Mouse (Mus musculus): ENCODE measurements at regions not wholly inside any gene's neighbourhood (a gene's known extent, or its start where the extent isn't known, plus 50 kb on each side); places are given as distances from the start of the nearest gene placed in this dataset.
A peak's percentile ranks its signal among the peaks of the same experiment; 100 is the strongest.

DNA sequence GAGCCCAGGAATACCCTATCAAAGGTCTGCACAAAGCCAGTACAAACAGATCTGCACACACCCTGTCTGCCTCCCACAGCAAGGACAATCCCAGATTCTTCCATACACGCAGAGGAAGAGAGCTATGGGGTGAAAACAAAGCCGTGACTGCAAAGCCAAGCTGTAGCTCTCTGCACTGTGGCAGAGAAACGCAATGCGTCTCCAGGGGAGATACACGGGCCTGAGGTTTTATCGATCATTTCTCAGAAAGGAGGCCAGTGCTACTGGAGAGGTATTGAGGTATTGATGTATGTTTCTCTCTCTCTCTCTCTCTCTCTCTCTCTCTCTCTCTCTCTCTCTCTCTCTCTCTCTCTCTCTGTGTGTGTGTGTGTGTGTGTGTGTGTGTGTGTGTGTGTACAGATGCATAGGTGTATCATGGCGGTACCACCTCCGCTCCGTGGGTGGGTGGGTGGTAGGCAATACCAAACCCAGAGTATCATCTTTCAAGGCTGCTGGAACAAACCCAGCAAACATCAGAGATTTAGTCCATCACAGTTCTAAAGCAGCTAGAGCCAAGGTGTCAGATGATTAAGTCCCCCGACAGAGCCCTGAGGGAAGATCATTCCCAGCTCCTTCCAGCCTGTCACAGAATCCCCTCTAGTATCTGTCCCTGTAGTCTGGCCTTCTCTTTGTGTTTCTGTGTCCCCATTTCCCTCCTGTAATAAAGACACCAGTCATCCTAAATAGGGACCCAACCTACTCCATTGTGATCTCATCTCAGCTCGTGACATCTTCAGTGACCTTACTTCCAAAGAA, 175.0 kb downstream of the Mycn start:
- no peak for DNase-seq (ENCODE audit: low read depth, low spot score)

DNA sequence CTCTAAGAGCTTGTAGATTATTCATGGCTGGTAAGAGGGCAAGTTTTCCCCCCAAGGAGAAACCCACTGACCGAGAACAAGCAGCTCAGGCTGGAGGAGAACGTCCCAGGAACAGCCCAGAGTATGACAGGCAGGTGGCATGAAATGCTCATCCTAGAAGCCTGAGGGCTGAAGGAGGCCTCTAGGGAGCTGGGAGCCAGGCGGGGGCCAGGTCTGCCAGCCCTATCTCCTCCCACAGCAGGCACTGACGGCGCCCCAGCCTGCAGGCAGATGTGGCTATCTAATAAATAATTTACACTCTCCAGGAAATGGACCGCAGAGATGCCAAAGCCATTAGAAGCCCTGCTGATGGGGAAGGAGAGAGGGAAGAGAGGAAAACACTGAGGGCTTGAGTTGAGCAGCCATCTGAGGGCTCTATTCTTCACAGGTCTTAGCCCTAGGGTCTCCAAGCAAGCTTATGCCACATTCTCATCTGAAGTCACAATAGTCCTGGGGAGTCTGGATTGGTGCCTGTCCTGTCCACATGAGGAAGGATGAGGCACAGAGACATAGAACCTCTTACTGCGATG, 176.1 kb downstream of the Mycn start:
- no peak for DNase-seq (ENCODE audit: low read depth, low spot score)

GRCm38 (mm10) chr12:12765055-12765454, 176.7 kb downstream of the Mycn start:
- DNase-seq (ENCODE audit: low read depth, low spot score), result no peak

GRCm38 (mm10) chr12:12764586-12764985, 177.1 kb downstream of the Mycn start:
- no peak for DNase-seq (ENCODE audit: low read depth, low spot score)

DNA sequence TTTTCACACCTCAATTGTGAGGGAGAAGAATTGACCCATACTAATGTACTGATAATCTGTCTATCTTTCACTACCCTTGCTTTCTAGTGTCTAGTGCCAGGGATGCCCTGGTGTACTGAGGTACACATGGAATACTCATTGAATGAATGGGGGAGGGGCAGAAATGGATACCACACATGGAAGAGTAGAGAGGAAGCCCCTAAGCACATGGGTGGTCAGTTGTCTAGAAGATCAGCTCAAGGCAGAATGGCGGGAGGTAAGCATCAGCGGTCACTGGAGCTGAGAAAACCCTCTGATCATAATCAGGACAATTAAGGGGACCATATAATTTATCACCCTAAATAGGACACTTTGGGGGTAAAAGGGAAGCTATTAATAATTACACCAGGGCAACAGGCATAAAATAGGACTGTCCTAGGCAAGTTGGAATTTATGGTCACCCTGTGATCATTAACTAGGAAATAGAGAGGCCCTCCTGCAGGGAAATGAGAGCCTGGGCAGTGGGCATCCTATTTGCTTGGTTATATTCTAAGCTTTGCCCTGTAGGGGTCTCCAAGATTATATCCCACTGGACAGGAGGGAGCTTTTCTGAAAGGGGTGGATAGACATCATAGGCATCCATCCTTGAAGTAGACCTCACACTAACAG, 185.3 kb downstream of the Mycn start:
- DNase-seq (ENCODE audit: low read depth, low spot score), result no peak

- no peak for DNase-seq (ENCODE audit: low read depth, low spot score)
Measured at GRCm38 (mm10) chr12:12753849-12754248, 187.9 kb downstream of the Mycn start.

DNA sequence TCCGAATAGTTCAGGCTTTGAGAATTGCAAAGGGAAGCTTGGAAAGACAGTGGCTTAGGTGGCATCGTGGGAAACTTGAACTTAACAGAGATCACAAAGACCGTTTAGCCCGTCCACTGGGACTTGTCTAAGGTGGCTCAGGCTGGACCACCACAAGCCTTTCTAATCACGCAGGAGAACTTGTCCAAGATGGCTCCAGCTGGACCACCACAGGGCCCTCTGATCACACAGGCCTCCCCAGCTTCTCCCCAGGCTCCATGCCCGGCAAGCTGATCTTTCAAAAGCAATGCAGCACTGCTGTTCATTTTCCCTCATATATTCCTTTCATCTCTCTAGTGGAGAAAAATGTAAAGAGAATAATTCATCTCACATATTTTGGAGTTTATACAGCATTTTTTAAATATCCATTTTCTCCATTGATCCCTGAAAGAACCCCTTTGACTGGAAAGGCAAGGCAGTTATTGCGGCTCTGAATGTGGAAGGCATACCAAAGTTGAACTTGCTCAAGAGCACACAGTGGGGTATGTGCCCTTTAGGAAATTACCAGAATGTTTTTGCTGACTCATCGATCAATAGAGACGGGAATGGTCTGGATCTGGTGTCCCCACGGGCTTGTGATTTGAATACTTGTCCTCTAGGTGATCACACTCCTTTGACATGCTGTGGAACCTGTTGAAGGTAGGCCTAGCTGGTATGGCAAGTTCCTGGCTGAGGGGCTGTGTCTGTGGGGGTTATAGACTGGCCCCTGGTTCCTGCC, 189.9 kb downstream of the Mycn start:
- no peak for DNase-seq (ENCODE audit: low read depth, low spot score)

- no peak for DNase-seq (ENCODE audit: low read depth, low spot score)
Measured at GRCm38 (mm10) chr12:12749690-12750089, 192.0 kb downstream of the Mycn start.

GRCm38 (mm10) chr12:12746852-12747454, 194.8 kb downstream of the Mycn start:
- no peak for DNase-seq (ENCODE audit: low read depth, low spot score)

DNA sequence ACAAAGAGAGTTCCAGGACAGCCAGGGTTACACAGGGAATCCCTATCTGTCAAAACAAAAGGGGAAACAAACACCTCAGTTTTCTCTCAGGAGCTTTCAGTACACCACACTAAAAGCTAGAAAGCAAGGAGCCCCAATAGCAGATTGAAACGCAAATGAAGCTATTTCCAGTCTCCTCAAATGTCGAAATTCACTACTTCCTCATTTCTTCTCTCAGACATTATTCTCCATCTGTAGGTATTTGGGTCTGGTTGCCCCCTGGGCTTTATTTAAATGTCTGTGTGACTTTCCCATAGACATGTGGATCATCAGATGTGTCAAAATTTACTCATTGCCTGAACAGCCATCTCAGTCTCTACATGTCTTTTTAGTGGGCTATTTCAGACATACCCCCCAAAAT, 197.2 kb downstream of the Mycn start:
- DNase-seq (ENCODE audit: low read depth, low spot score), result no peak

DNA sequence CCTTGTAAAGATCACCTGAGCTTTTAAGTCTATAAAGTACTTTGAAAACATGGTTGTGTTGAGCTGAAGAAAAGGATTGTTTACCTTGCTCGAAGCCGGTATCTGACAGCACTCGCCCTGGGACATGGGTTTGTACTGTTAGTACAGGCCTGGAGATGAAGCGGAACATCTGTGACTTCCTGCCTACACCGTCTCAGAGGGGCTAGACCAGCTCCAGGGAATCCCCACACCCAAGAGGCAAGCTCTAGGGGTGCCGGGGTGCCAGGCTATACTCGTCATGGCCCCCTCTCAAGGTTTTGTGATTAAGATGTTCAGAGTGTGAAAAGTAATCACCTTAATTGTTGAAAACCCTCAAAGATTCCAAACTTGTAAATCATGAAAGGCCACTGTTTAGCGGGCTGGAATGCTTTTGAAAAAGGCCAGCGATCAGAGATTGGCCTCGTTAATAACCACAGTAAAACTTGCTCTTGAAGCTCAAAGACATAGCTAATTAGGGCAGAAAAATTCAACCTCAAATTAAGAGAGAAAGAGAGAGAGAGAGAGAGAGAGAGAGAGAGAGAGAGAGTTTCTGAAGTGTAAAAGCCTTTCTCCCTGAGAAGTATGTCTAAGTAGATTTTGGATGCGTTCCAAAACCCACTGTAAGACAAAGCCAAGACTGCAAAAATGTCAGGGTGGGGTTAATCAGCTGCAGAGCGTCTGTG, 202.9 kb downstream of the Mycn start:
- no peak for DNase-seq (ENCODE audit: low read depth, low spot score)

DNA sequence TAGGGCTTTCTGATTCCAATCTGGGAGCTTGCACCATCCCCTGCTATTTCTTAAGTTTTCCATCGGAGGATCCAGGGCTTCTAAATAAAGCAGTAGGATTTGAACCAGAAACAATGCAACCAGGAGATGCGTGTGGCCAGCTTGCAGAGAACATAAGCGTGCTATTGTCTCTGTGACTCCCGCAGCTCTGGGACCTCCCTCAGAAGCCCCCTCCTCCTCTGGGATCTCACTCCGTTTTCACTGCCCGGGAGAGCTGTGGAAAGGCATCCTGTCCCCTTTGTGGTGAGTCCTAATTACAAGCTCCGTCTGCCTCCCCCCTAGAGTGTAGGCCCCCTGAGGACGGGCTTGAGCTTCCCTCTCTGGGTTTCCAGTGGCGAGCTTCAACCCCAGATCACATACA, 215.9 kb downstream of the Mycn start:
- DNase-seq (ENCODE audit: low read depth, low spot score), result no peak

DNA sequence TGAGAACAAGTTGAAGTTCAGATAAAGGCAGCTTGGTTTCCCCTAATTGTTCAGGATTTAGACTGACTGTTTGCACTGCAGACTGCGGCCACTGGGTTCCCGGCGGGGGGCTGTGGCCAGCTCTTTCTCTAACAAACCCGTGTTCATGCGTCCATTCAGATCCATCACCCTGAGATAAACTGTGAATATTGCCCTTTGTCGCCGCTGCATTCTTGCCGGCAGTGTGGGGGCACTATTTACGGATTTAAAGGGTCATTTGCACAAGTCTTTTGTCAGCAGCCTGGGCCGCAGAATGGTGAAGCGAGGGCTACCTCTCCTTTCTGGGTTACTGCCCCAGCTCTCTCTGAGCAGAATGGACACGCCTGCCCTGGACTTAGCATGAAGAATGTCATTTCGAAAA, 216.6 kb downstream of the Mycn start:
- no peak for DNase-seq (ENCODE audit: low read depth, low spot score)

DNA sequence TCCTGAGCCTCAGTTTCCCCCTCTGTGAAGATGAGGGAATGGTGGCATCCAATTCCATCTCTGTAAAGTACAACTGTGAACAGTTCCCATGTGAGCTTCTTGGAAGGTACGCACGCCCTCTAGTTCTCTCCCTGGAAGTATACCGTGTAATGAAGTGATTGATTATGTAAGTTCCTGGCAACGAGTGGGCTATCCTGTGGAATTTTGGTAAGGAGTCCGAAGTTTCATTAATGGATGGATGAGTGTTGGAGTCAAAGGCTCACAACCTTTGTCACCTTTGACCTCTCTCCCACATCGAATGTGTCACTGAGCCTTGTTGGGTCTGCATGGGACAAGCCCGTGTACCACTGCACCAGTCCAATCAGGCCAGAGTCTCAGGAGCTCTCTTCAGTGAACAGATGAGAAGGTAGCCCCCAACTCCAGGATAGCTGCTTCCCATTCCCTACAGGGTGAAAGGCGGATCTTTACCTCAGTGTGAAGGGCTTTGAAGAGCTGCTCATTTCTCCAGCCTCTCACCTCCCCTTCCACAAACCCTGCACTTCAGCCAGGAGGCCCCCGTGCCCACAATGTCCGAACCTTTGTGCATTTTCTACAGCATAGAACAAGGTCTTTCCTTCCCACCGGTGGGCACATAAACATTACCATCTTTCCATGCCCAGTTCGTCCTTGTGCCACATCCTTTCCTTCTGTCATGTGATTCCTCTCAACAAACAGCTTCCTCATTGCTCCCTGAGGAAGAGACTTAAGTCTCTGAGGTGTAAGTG, 217.8 kb downstream of the Mycn start:
- no peak for DNase-seq (ENCODE audit: low read depth, low spot score)

GRCm38 (mm10) chr12:12722982-12723661, 218.6 kb downstream of the Mycn start:
- no peak for DNase-seq (ENCODE audit: low read depth, low spot score)

DNA sequence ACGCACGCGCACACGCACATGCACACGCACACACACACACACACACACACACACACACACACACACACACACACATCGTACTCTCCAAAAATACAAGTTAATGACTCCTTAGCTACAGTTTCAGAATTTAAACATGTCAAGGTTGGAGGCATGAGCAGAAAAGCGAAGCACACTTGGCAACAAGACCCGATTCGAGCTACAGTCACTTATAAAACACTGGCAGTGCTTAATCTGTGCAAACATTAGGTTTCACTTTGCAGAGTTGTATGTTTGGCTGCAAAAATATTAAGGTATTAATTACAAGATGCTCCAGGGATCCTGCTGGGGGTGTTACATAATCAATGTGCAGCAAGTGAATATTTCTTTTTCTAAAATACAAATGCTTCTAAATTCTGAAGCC, 225.0 kb downstream of the Mycn start:
- DNase-seq (ENCODE audit: low read depth, low spot score), result peak; percentile 40

- DNase-seq (ENCODE audit: low read depth, low spot score), result peak; percentile 32
Measured at GRCm38 (mm10) chr12:12715956-12716669, 225.6 kb downstream of the Mycn start.

GRCm38 (mm10) chr12:12715528-12715927, 226.2 kb downstream of the Mycn start:
- peak; percentile 49 for DNase-seq (ENCODE audit: low read depth, low spot score)

- DNase-seq (ENCODE audit: low read depth, low spot score), result no peak
Measured at GRCm38 (mm10) chr12:12710184-12710609, 231.5 kb downstream of the Mycn start.

Data from telencephalon, adult 2 months (tissue).